Mouse (Mus musculus): Measurements from ENCODE around the gene Gm13941. TPM values are rescaled to one million over a fixed set of nuclear protein-coding genes. Genes with fewer than 3 reads are reported as not detected.

Gm13941 gene
- not detected in 2 replicates for polyA plus RNA-seq (2012; rRNA removed)

GRCm38 (mm10) chr2:111105882-111106281 is at the start of gene Gm13941:
Gene Gm13941 (minus strand): TSS chr2:111105982.

DNA sequence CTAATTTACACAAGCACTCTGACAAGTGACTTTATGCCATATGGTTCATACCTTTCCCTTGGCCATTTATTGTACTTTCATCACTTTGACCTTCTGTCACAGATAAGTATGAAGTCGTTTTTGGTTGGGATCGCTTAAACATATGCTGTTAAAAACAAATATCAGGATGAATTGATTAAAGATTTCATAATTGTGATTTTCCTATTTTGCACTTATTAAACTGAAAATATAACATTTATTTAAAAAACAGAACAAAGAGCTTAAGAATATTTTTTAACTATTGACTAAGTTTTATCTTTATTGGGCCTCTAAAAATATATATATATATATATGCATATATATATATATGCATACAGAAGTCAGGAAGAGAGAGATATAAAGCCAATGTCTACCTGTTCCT is 47.1 kb upstream of the Gm13941 start, which contains the start of gene Gm15130:
Gene Gm15130 (minus strand): TSS at position 101 of the 400 bp plus-strand sequence.

Other genes starting within 250 kb of the Gm13941 start
- not detected in 2 replicates for gene Ano3, start 155.1 kb downstream of the Gm13941 start, polyA plus RNA-seq (2012; rRNA removed)
- gene Gm15130, start 47.0 kb upstream of the Gm13941 start, polyA plus RNA-seq (2012; rRNA removed): not detected in 2 replicates
- gene 4930430A15Rik, start 123.6 kb upstream of the Gm13941 start, polyA plus RNA-seq (2012; rRNA removed): not detected in 2 replicates
- not detected in 2 replicates for gene Olfr1275, start 129.3 kb upstream of the Gm13941 start, polyA plus RNA-seq (2012; rRNA removed)
- gene Olfr1276, start 148.5 kb upstream of the Gm13941 start, polyA plus RNA-seq (2012; rRNA removed): not detected in 2 replicates
- gene Olfr1277, start 168.1 kb upstream of the Gm13941 start, polyA plus RNA-seq (2012; rRNA removed): not detected in 2 replicates
- gene Olfr1278, start 184.2 kb upstream of the Gm13941 start, polyA plus RNA-seq (2012; rRNA removed): not detected in 2 replicates
- gene Olfr1279, start 194.7 kb upstream of the Gm13941 start, polyA plus RNA-seq (2012; rRNA removed): not detected in 2 replicates
- not detected in 2 replicates for gene Olfr1280, start 208.0 kb upstream of the Gm13941 start, polyA plus RNA-seq (2012; rRNA removed)
- gene Olfr1281, start 220.5 kb upstream of the Gm13941 start, polyA plus RNA-seq (2012; rRNA removed): not detected in 2 replicates
- gene Olfr1282, start 230.1 kb upstream of the Gm13941 start, polyA plus RNA-seq (2012; rRNA removed): not detected in 2 replicates